Mouse (Mus musculus): Measurements from ENCODE around the gene Acap2.

Gene Acap2

GRCm38 (mm10) chr16:31170297-31170696 is 30.7 kb downstream of the Acap2 start:
- no peak for DNase-seq (ENCODE audit: extremely low spot score, low read depth, low spot score)

DNA sequence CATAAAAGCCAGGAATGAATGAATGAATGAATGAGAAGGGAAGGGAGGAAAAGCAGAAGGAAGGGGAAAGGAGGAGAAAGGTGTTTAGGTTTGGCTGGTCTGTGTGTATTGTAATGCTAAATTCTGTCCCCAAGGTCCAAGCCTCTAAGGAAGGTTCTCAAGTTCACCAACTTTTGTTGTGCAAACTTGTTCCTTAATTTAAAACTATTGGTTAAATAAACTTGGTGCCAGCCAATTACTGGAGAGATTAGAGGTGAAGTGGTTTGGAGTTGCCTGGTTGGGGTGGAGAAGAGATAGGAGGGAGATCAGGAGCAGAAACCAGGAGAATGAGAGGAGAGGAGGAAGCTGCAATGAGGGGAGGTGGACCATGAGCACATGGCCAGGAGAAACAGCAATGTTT is 31.4 kb downstream of the Acap2 start:
- no peak for DNase-seq (ENCODE audit: extremely low spot score, low read depth, low spot score)

DNA sequence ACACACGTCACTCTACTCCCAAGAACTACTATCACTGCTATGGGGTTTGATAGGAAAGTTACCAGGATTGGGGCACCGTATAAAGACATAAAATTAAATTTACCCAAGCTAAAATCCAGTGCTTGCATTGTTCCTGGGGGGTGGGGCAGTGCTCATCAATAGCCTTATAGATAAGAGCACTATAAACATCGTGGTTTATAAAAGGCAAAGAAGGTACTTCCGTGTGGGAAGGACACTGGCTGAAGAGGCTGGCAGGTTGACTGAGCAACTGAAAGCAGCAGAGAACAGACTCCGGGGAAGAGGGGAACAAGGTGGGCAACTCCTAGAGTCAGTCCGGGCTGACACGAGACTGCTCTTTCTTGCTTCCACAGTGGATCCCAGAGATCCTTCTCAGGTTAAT is 33.1 kb downstream of the Acap2 start:
- DNase-seq (ENCODE audit: extremely low spot score, low read depth, low spot score), result no peak

DNA sequence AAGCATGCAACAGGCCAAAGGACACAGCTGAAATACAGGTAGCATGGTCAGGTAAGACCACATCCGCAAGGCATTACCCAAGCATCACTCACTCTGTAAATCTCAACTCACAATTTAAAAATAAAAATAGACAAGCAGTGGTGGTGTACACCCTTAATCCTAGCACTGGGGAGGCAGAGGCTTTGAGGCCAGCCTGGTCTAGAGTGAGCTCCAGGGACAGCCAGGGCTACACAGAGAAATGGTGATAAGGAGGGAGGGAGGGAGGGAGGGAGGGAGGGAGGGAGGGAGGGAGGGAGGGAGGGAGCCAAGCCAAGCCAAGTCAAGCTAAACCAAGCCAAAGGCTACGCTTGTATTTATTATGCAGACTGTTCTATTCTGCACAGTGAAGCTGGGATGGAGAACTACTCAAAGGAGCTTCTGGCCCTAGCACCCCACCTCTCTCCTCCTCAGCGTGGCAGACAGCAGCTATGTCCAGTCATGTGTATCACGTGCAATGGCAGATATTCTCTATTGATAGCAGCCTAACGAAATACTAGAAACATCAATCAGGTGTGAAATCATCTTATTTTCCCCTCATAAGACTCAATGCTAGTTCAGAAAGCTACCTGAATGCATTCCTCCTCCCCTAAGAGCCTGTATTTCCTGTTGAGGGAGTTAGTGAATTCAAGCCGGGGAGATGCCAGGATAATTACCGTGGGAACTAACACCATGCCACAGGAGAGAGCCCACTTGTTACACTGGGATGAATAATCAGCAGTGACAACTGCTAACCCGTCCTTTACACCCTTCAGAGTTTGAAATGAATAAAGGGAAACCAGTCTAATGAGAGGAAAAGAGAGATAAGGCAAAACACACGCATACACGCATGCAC is 33.8 kb downstream of the Acap2 start:
- no peak for DNase-seq (ENCODE audit: extremely low spot score, low read depth, low spot score)

DNA sequence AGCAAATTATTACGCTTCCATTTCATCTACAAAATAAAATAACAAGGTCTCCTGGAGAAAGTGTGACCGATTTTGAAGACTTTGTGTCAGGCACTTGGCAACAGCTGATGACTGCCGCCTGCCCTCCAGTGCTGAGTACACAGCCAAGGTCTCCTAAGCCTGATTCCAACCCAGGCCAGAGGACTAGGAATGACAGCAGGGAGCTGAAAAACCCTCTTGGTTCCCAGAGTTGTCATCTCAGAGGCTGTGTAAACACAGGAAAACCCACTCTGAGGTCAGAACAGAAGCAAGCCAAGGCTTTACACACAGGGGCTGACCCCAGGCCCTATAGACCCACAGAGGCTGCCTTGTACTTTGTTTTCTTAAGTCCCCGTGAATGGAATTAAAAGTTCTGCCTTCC is 35.1 kb downstream of the Acap2 start:
- DNase-seq (ENCODE audit: extremely low spot score, low read depth, low spot score), result no peak

GRCm38 (mm10) chr16:31165467-31165866 is 35.6 kb downstream of the Acap2 start:
- DNase-seq (ENCODE audit: extremely low spot score, low read depth, low spot score), result no peak

DNA sequence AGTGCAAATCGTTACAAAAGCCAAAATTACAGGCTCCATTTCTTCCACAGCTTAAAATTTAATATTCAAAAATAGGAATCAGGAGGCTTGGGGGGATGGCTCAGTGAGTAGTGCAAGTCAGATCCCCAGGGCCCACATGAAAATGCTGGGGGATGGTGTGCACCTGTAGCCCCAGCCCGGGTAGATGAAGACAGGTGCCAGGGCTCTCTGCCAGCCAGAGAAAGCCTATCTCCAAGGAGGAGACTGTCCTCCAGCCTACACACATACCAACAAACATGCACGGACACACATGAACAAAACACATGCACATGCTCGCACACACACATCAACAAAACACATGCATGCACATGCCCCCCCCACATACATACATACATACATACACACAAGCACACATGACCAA is 36.9 kb downstream of the Acap2 start:
- DNase-seq (ENCODE audit: extremely low spot score, low read depth, low spot score), result no peak

GRCm38 (mm10) chr16:31160486-31160885 is 40.6 kb downstream of the Acap2 start:
- no peak for DNase-seq (ENCODE audit: extremely low spot score, low read depth, low spot score)

DNA sequence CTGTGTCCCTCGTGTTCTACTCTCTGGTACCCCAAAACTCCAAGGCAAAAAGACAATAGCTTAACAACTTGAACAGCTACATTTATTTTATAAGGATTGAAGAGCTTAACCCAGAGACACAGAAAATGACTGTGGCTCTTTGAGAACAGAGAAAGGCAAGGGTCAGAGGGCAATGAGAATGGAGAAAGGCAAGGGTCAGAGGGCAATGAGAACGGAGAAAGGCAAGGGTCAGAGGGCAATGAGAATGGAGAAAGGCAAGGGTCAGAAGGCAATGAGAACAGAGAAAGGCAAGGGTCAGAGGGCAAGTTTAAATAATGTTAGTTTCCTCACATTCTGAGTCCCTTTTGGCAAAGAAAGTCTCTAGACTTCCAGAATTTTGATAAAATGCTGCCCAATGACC is 41.6 kb downstream of the Acap2 start:
- DNase-seq (ENCODE audit: extremely low spot score, low read depth, low spot score), result no peak

GRCm38 (mm10) chr16:31149841-31150240 is 51.2 kb downstream of the Acap2 start:
- DNase-seq (ENCODE audit: extremely low spot score, low read depth, low spot score), result no peak

- no peak for DNase-seq (ENCODE audit: extremely low spot score, low read depth, low spot score)
These were observed 52.2 kb downstream of the Acap2 start for GRCm38 (mm10) chr16:31148891-31149290.

DNA sequence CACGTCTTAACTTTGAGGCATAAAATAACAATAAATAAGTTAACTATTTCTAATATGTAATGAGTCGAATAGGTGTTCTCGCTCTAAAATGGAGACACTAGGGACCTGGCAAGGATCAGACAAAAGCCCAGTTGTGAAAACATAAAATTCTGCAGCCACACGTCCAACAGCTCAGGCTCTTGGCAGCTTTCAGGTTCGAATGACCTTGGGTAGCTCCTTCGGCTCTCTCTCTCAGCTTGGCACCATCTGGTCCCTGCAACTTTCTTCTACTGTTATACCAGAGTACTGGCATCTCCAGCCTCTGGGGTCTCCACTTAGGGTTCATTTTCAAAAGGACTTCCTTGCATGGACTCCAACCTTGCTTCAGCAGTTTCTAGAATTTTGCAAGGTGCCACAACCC is 53.3 kb downstream of the Acap2 start:
- no peak for DNase-seq (ENCODE audit: extremely low spot score, low read depth, low spot score)

DNA sequence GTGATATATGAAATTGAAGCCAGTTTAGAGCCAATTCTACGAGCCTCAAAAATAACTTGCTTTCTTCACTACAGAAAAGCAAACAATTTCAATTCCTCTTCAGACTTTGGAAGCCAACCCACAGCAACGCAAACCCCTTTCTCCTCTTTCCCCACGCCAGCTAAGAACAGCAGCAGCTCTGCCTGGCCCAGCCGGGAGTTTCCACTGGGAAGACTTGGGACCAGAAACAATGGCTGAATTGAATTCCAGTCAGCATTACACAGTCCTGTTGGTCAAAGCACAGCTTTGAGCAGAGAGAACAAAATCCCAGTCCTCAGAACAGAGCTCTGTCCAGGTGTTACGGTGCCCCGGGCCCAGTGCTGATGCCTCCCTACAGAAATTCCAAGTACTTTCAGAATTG is 59.1 kb downstream of the Acap2 start:
- no peak for DNase-seq (ENCODE audit: extremely low spot score, low read depth, low spot score)

- DNase-seq (ENCODE audit: extremely low spot score, low read depth, low spot score), result no peak
These were observed 64.3 kb downstream of the Acap2 start for GRCm38 (mm10) chr16:31136616-31137253.

- DNase-seq (ENCODE audit: extremely low spot score, low read depth, low spot score), result no peak
These were observed 65.5 kb downstream of the Acap2 start for GRCm38 (mm10) chr16:31135519-31135918.

DNA sequence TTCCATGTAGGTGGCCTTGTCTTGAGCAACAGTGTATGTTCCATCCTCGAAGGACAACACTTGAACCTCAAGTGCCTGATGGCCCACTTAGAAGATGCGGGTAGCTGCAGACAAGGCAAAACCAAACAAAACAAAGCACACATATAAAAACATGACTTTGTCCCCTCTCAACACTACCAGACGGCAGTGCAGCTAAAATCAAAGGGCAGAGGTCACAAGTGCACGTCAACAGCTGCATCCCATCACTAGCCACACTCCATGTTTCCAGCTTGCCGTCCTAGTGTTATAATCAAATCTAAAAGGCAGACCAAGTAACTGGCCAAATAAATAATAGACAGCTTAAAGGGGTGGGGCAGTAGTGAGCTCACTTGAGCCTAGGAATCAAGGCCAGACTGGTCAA is 69.5 kb downstream of the Acap2 start:
- peak; percentile 33 for DNase-seq (ENCODE audit: extremely low spot score, low read depth, low spot score)

DNA sequence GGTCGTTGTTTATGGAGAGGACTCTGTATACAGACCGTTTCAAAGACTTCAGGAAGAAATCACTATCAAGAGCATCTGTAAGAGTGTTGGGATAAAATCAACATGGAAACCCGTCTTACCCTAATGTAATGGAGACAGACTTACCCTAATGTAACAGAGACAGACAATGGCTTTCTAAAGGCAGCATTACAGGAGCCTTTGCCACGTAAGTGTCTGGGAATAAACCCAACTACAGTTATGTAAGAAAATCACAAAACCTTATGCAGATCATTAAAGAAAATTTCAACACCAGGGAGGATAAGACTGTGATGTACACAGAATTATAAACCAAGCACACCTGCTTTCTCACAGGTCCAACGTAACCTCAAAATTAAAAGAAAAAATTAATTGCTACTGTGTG is 72.9 kb downstream of the Acap2 start:
- DNase-seq (ENCODE audit: extremely low spot score, low read depth, low spot score), result no peak

GRCm38 (mm10) chr16:31124991-31125390 is 76.1 kb downstream of the Acap2 start:
- DNase-seq (ENCODE audit: extremely low spot score, low read depth, low spot score), result no peak

DNA sequence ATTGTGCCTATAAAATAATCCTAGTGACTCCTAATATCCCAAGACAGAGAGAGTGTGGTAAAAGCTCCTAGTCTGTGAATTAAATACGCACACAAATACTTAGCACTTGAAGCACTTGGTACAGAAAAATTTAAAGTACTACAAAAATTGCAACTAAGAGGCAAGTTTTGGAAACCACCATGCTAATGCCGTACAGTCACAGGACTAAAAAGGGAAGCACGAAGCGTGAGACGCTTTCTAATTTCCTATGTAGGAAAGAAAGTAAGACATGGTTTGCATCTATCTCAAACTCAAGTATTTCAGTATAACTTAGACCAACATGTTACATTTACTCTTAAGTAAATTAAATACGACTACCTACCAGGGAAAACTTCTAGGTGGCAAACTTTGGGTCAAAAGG is 79.4 kb downstream of the Acap2 start:
- DNase-seq (ENCODE audit: extremely low spot score, low read depth, low spot score), result no peak

- no peak for DNase-seq (ENCODE audit: extremely low spot score, low read depth, low spot score)
These were observed 87.4 kb downstream of the Acap2 start for GRCm38 (mm10) chr16:31113596-31113995.

- DNase-seq (ENCODE audit: extremely low spot score, low read depth, low spot score), result no peak
These were observed 99.7 kb downstream of the Acap2 start for GRCm38 (mm10) chr16:31101352-31101751.

GRCm38 (mm10) chr16:31099906-31100305 is 101.1 kb downstream of the Acap2 start:
- no peak for DNase-seq (ENCODE audit: extremely low spot score, low read depth, low spot score)

DNA sequence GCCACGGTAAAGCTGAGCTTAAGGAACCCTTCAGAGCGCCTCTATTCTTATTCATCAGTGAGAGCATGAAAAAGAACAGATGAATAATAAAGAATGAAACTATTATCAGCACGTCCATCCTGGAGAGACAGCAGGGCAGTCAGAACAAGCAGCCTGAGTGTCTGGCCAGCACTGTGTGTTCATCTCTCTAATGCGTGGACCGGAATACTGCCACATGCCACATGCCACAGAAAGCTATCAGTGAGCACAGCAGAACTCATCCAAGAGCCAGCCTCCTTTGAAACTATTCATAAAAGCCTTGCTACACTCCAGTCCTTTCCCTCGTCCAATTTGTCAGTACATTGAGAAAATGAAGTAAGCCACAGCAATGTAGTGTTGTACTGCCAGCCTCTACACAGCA is 107.0 kb downstream of the Acap2 start:
- DNase-seq (ENCODE audit: extremely low spot score, low read depth, low spot score), result no peak

Measured in hindlimb bud, embryonic 11.5 days (tissue).